Mouse (Mus musculus) liver, postnatal 0 days (tissue): ENCODE measurements around the gene Asap2. TPM values are rescaled to one million over a fixed set of nuclear protein-coding genes. Genes with fewer than 3 reads are reported as not detected.

Experiments
- ATAC-seq: fragments of 200-750 bp; cut with Nextera tagmentation; 2 replicates; pipeline ENCODE4 v1.8.0; 2017; ENCODE audit warnings: mild to moderate bottlenecking, moderate library complexity
- DNase-seq: peaks from one replicate; pipeline ENCODE4 v3.0.0-alpha.2; 2016
- H3K27ac ChIP-seq: fragments of 300-500 bp; sonication (generic); 2 replicates; pipeline ENCODE4 v1.5.1; 2014; ENCODE audit warnings: antibody characterized with exemption, moderate library complexity, mild to moderate bottlenecking, low read depth
- H3K27me3 ChIP-seq: fragments of 300-500 bp; sonication (generic); 2 replicates; pipeline ENCODE4 v1.6.1; 2014; ENCODE audit warnings: low read length, control low read depth, mixed read lengths; ENCODE audit not compliant: insufficient read depth
- H3K36me3 ChIP-seq: fragments of 300-500 bp; sonication (generic); replicated peaks from 2 replicates; pipeline ENCODE4 v1.6.1; 2014; ENCODE audit warnings: mild to moderate bottlenecking, control low read depth, low read length, moderate library complexity, mixed read lengths; ENCODE audit not compliant: insufficient read depth
- H3K4me1 ChIP-seq: fragments of 300-500 bp; sonication (generic); 2 replicates; pipeline ENCODE4 v1.6.1; 2014; ENCODE audit warnings: antibody characterized with exemption, mild to moderate bottlenecking, control low read depth; ENCODE audit not compliant: insufficient read depth
- H3K4me2 ChIP-seq: fragments of 300-500 bp; sonication (generic); 2 replicates; pipeline ENCODE4 v1.6.1; 2014; ENCODE audit warnings: low read depth, mild to moderate bottlenecking, low read length, moderate library complexity, mixed read lengths
- H3K4me3 ChIP-seq: fragments of 300-500 bp; sonication (generic); 2 replicates; pipeline ENCODE4 v1.5.1; 2014; ENCODE audit warnings: low read depth, low read length
- H3K9ac ChIP-seq: fragments of 300-500 bp; sonication (generic); replicated peaks from 2 replicates; pipeline ENCODE4 v1.6.1; 2014; ENCODE audit warnings: mild to moderate bottlenecking, moderate library complexity
- H3K9me3 ChIP-seq: fragments of 300-500 bp; sonication (generic); 2 replicates; pipeline ENCODE4 v1.6.1; 2016; ENCODE audit warnings: mild to moderate bottlenecking, control low read depth, low read length, mixed read lengths
- CTCF ChIP-seq: sonication (generic); IDR thresholded peaks from 2 replicates; pipeline ENCODE4 v1.5.1; 2016; ENCODE audit warnings: antibody characterized with exemption, low read depth
- EP300 ChIP-seq: IDR thresholded peaks from 2 replicates; pipeline ENCODE4 v1.6.1; 2016; ENCODE audit warnings: antibody characterized with exemption, low read depth, mild to moderate bottlenecking
- WGBS: fragments of 180-500 bp; shearing (Covaris S2); extraction: QIAGEN DNeasy Blood & Tissue Kit; methylation state at CpG from one replicate; pipeline ENCODE4 v1.1.7; 2014; ENCODE audit not compliant: insufficient replicate concordance; 5-methylcytosine and 5-hydroxymethylcytosine counted together
- polyA plus RNA-seq: library from polyadenylated mRNA; unstranded; fragments of >200 nt; fragmentation: Nextera tagmentation; extraction: Ambion mirVana; gene quantifications from 2 replicates; pipeline ENCODE4 v1.2.1, GENCODE M21; 2015

Asap2 gene
- polyA plus RNA-seq, 1 experiment from 2014 or later, result 0.96 TPM

GRCm38 (mm10) chr12:21264241-21264640 lies 274.0 kb downstream of the Asap2 start:
- 35% methylated on average over 5 of the region's 5 CpGs for WGBS
- H3K9ac ChIP-seq, result no peak overlapping the region
- no peak for DNase-seq

GRCm38 (mm10) chr12:21264970-21265369 lies 274.7 kb downstream of the Asap2 start:
- H3K4me3 ChIP-seq, result no peak overlapping the region
- H3K36me3 ChIP-seq, result peaks cover 16% of the 10 kb centered on the region
- no peak for DNase-seq
- no peak overlapping the region for H3K4me2 ChIP-seq
- 0 out of 2 replicates have a peak overlapping the region, but pooled peaks have one; percentile 36 for H3K27ac ChIP-seq
- TF ChIP-seq CTCF (no peak), EP300 (no peak)
- H3K9ac ChIP-seq, result no peak overlapping the region
- peak; percentile 60 for ATAC-seq
- H3K27me3 ChIP-seq, result no peaks in the 10 kb centered on the region
- no peaks in the 10 kb centered on the region for H3K9me3 ChIP-seq
- WGBS, result 65% methylated on average over 3 of the region's 3 CpGs
- H3K4me1 ChIP-seq, result peaks cover 11% of the 10 kb centered on the region

More at GRCm38 (mm10) chr12:21264241-21264640, 274.0 kb downstream of the Asap2 start:
- Histone ChIP-seq H3K4me1 (peaks cover 11% of the 10 kb centered on the region), H3K27me3 (no peaks in the 10 kb centered on the region), H3K36me3 (peaks cover 13% of the 10 kb centered on the region), H3K27ac (peak overlapping the region; percentile 36; the same call in 1 of the 2 replicates), H3K4me2 (no peak overlapping the region), H3K9me3 (no peaks in the 10 kb centered on the region), H3K4me3 (no peak overlapping the region)
- TF ChIP-seq EP300 (no peak), CTCF (no peak)
- ATAC-seq, result no peak

GRCm38 (mm10) chr12:21265501-21265900 lies 275.2 kb downstream of the Asap2 start:
- Histone ChIP-seq H3K27ac (no peak overlapping the region), H3K4me1 (peaks cover 11% of the 10 kb centered on the region), H3K4me3 (no peak overlapping the region), H3K9ac (no peak overlapping the region), H3K27me3 (no peaks in the 10 kb centered on the region), H3K4me2 (no peak overlapping the region), H3K36me3 (peaks cover 21% of the 10 kb centered on the region), H3K9me3 (no peaks in the 10 kb centered on the region)
- TF ChIP-seq EP300, result no peak
- TF ChIP-seq CTCF, result no peak
- no peak for DNase-seq
- 86% methylated on average over 4 of the region's 4 CpGs for WGBS
- no peak for ATAC-seq

GRCm38 (mm10) chr12:21265946-21266783 lies 275.9 kb downstream of the Asap2 start:
- Histone ChIP-seq H3K27ac (no peak overlapping the region), H3K27me3 (no peaks in the 10 kb centered on the region), H3K4me2 (no peak overlapping the region), H3K4me3 (no peak overlapping the region), H3K4me1 (peaks cover 11% of the 10 kb centered on the region), H3K36me3 (peaks cover 27% of the 10 kb centered on the region), H3K9ac (no peak overlapping the region), H3K9me3 (no peaks in the 10 kb centered on the region)
- ATAC-seq, result peak; percentile 50; the same call in 1 of the 2 replicates
- 64% methylated on average over 14 of the region's 14 CpGs for WGBS
- peak; percentile 57 for DNase-seq
- TF ChIP-seq CTCF, result peak; percentile 73
- TF ChIP-seq EP300, result no peak

GRCm38 (mm10) chr12:21266784-21267098 lies 276.5 kb downstream of the Asap2 start:
- Histone ChIP-seq H3K4me3 (no peak overlapping the region), H3K27ac (no peak overlapping the region), H3K4me1 (peaks cover 11% of the 10 kb centered on the region), H3K27me3 (no peaks in the 10 kb centered on the region), H3K9me3 (no peaks in the 10 kb centered on the region), H3K4me2 (no peak overlapping the region), H3K36me3 (peaks cover 33% of the 10 kb centered on the region), H3K9ac (no peak overlapping the region)
- 61% methylated on average over 2 of the region's 2 CpGs for WGBS
- no peak for DNase-seq
- 0 out of 2 replicates have a peak, but pooled peaks have one; percentile 3 for ATAC-seq
- TF ChIP-seq EP300, result no peak
- no peak for TF ChIP-seq CTCF

- no peak overlapping the region for H3K4me3 ChIP-seq
- no peak for TF ChIP-seq EP300
- TF ChIP-seq CTCF, result no peak
- H3K9me3 ChIP-seq, result no peaks in the 10 kb centered on the region
- no peak overlapping the region for H3K27ac ChIP-seq
- ATAC-seq, result no peak
- no peak for DNase-seq
- H3K4me2 ChIP-seq, result no peak overlapping the region
- peaks cover 11% of the 10 kb centered on the region for H3K4me1 ChIP-seq
- WGBS, result 88% methylated on average over 8 of the region's 8 CpGs
- no peaks in the 10 kb centered on the region for H3K27me3 ChIP-seq
- peaks cover 34% of the 10 kb centered on the region for H3K36me3 ChIP-seq
- H3K9ac ChIP-seq, result no peak overlapping the region
Observed at GRCm38 (mm10) chr12:21268083-21268616, 277.9 kb downstream of the Asap2 start.
